Mouse (Mus musculus) ZHBTc4 (cell line): Measurements from ENCODE around the gene Ankrd37.
A peak's percentile ranks its signal among the peaks of the same experiment; 100 is the strongest.

Experiments used
- DNase-seq: peaks from one replicate; pipeline ENCODE4 v3.0.0-alpha.2; 2011; ENCODE audit warnings: low read depth, low spot score

Ankrd37 gene

DNA sequence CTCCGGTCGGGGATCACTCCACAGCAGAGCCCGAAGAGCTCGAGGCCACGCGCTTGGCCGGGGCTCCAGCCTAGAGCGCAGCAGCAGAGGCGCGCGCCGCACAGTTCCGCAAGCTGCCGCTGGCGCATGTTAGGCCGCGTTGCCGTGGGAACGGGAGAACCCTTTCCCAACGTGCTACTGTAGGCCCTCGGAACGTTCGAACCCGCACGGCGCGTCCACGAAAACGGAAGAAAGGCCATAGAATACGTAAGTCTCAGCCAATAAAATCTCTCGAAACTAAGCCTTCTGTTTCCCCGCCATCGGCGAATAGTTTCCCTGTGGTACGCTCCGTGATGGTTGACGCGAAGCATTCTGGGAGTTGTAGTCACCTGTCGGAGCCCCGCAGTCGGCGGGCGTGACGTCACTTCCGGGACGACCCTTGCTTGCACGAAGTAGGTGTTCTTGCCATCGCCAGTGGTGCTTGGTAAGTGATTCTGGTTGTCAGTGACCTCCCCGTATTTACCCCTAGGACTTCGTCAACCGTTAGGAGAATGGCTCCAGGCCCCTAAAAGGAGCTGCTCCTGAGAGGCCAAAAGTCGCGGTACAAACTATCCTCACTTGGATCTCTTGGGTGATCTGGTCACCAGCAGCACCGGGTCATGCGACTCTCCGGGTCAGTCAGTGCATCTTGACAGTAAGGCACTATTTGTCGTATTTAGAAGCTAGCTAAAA, 30.2 kb downstream of the Ankrd37 start, which contains the start of the genes 1700029J07Rik and Ufsp2:
Gene 1700029J07Rik (minus strand): TSS at position 127 of the 711 bp plus-strand sequence.
Gene Ufsp2 (plus strand): TSS at position 403 of the 711 bp plus-strand sequence.
- DNase-seq: peak; percentile 95

DNA sequence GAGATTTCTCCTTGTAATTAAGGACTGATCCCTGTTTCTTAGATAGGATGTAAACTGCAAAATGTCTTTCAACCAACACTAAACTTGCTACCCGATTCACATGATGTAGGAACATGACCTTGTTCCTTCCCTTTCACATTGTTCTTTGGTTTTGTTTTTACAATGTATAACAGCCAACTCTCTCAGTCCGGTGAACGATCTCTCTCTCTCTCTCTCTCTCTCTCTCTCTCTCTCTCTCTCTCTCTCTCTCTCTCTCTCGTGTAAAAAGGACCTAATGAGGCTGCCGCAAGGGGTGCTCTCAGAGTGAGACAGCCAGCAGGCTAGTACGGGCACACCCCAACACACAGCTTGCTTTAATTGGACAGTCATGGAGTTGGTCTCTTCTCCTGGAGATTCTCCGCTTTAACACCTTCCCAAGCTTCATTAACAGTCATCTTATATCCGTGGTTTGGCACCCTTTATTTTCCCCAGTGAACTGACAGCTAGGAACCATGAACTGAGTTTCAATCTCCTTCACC, 31.5 kb downstream of the Ankrd37 start:
- DNase-seq: no peak

DNA sequence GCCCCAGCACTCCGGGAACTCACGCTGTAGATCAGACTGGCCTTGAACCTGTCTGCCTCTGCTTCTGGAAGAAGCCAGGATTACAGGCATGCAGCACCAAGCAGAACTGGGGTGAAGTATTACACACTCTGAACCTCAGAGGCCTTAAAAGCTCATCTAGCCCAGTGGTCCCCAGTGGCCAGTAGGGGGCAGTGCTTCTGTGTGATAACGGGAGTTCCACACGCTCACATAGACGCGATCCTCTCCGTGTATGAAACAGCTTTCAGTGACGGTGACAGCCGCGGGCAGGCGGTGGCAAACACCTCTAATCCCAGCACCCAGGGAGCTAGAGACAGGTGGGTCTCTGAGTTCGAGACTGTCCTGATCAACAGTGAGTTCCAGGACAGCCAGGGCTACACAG, 34.6 kb downstream of the Ankrd37 start:
- DNase-seq: peak; percentile 67

DNA sequence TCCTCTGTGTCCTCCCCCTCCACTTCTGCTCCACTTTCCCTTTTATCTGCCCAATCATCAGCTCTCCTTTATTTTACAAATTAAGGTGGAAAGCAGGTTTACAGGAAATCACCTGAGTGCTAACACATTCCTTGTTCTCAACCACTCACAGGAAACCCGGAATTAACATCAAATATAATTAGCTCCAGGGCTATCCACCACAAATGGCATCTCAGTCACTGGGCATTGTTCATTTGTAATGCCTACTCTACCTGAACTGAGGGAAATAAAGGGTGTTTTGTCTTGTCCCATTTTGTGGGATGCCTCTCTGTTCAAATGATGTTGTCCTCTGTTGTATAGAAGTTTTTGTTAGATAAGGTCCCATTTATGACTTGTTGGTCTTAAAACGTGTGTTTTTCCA, 54.9 kb downstream of the Ankrd37 start:
- DNase-seq: peak; percentile 60
